Comparison of ENCODE assay signal across 32 mouse cellular contexts in genomic region chr19:43724821-43725220, GRCm38 (mm10). TPM values are rescaled to one million over a fixed set of nuclear protein-coding genes. Genes with fewer than 3 reads are reported as not detected.
DNase-seq lines count a peak whose midpoint lies in the region; ATAC-seq and TF ChIP-seq lines count a peak whose summit lies in the region.
"Had no signal": no experiment of that assay in that cellular context is flagged by ENCODE, and none has a peak within 500 bp of the region (broad histone marks: within the 10 kb centered on the region; RNA-seq: fewer than 3 reads in every experiment).

No protein-coding gene starts in this region.

- WGBS in hindbrain, embryonic 13.5 days = 87% methylated on average over 7 of the region's 7 CpGs
- 89% methylated on average over 7 of the region's 7 CpGs for WGBS in hindbrain, embryonic 10.5 days

- H3K27ac ChIP-seq in hindbrain, embryonic 13.5 days = no peak overlapping the region
- H3K27ac ChIP-seq in hindbrain, embryonic 10.5 days = no peak overlapping the region
- no peak overlapping the region for H3K27ac ChIP-seq in ES-E14 (ENCODE audit: insufficient read depth, low read depth, low read length, poor library complexity, severe bottlenecking)
- H3K27ac ChIP-seq: embryonic facial prominence, embryonic 13.5 days; forebrain, embryonic 12.5 days; forebrain, embryonic 15.5 days; heart, adult 2 months; heart, embryonic 10.5 days; heart, embryonic 13.5 days; hindbrain, embryonic 14.5 days; hindbrain, postnatal 0 days had no signal

- DNase-seq in hindbrain, embryonic 10.5 days (ENCODE audit: low spot score) = no peak
- no peak for DNase-seq in ES-E14 (ENCODE audit: low read depth, low spot score)
- no peak for DNase-seq in embryo, embryonic 9.5 days (ENCODE audit: extremely low spot score)
- DNase-seq in left cerebral cortex, adult 18-20 months (ENCODE audit: low spot score in 2 of 2) = no peak
- DNase-seq: adrenal gland, adult 8-10 months; adrenal gland, postnatal 25 days; cerebellum, adult 11-12 months; cerebellum, adult 8-10 months; cerebellum, postnatal 10 days; cerebellum, postnatal 36 days; embryo, embryonic 11 days; gastrocnemius, postnatal 25 days; heart, adult 2 months had no signal

- H3K9me3 ChIP-seq in hindbrain, embryonic 13.5 days = no peaks in the 10 kb centered on the region
- H3K9me3 ChIP-seq in hindbrain, embryonic 10.5 days = no peaks in the 10 kb centered on the region
- H3K9me3 ChIP-seq in E14TG2a.4 (ENCODE audit: low read length) (no peaks in the 10 kb centered on the region), ES-E14 (ENCODE audit: control insufficient read depth, insufficient read depth, low read depth, low read length) (no peaks in the 10 kb centered on the region)
- H3K9me3 ChIP-seq: embryonic facial prominence, embryonic 13.5 days; forebrain, embryonic 12.5 days; forebrain, embryonic 15.5 days; G1E; heart, embryonic 10.5 days; heart, embryonic 13.5 days had no signal

- no peaks in the 10 kb centered on the region for H3K27me3 ChIP-seq in hindbrain, embryonic 13.5 days
- H3K27me3 ChIP-seq in hindbrain, embryonic 10.5 days (ENCODE audit: insufficient read depth, poor library complexity, severe bottlenecking) = no peaks in the 10 kb centered on the region
- no peaks in the 10 kb centered on the region for H3K27me3 ChIP-seq in E14TG2a.4 (ENCODE audit: insufficient read depth, low read length)
- H3K27me3 ChIP-seq: embryonic facial prominence, embryonic 13.5 days; forebrain, embryonic 12.5 days; forebrain, embryonic 15.5 days; Patski had no signal

- TF ChIP-seq CTCF in E14TG2a.4 (conservative IDR thresholded peaks at IDR 0.05; ENCODE audit: low read length) = no peak

- H3K9ac ChIP-seq in hindbrain, embryonic 13.5 days = peak overlapping the region; percentile 13; the same call in 1 of the 2 replicates
- H3K9ac ChIP-seq in ES-E14 (ENCODE audit: insufficient read depth, low read depth, low read length, poor library complexity, severe bottlenecking) = peak overlapping the region; percentile 6; the same call in 1 of the 2 replicates
- H3K9ac ChIP-seq: embryonic facial prominence, embryonic 13.5 days; forebrain, embryonic 12.5 days; forebrain, embryonic 15.5 days; heart, embryonic 13.5 days; hindbrain, embryonic 14.5 days had no signal

- no peak for ATAC-seq in hindbrain, embryonic 13.5 days (ENCODE audit: low FRiP score)
- ATAC-seq: activated CD4-positive, CD25-positive, alpha-beta regulatory T cell, adult 4 months; CD4-positive, CD25-positive, alpha-beta regulatory T cell, adult 4 months; forebrain, embryonic 15.5 days; hindbrain, postnatal 0 days; inflammation-experienced regulatory T-cells, adult 6 months; intestine, embryonic 16.5 days; Patski had no signal

- H3K4me2 ChIP-seq in hindbrain, embryonic 13.5 days = no peak overlapping the region
- H3K4me2 ChIP-seq: embryonic facial prominence, embryonic 13.5 days; forebrain, embryonic 12.5 days; forebrain, embryonic 15.5 days; heart, embryonic 13.5 days; hindbrain, embryonic 14.5 days had no signal

- H3K4me3 ChIP-seq in hindbrain, embryonic 13.5 days = no peak overlapping the region
- no peak overlapping the region for H3K4me3 ChIP-seq in hindbrain, embryonic 10.5 days
- H3K4me3 ChIP-seq in E14TG2a.4 (replicated peaks; ENCODE audit: low read length) (peak overlapping the region; percentile 35; the same call in 1 of the 2 replicates), ES-E14 (ENCODE audit: insufficient read depth in 1 of 2, low read depth in 1 of 2, low read length in 2 of 2, poor library complexity in 1 of 2, severe bottlenecking in 1 of 2) (no peak overlapping the region)
- H3K4me3 ChIP-seq: embryonic facial prominence, embryonic 13.5 days; erythroblast, embryonic 14.5 days; forebrain, embryonic 12.5 days; forebrain, embryonic 15.5 days; heart, adult 2 months; heart, embryonic 10.5 days; heart, embryonic 13.5 days had no signal

- H3K4me1 ChIP-seq in hindbrain, embryonic 13.5 days (replicated peaks) = peaks cover 6% of the 10 kb centered on the region; the same call in 1 of the 2 replicates
- H3K4me1 ChIP-seq in hindbrain, embryonic 10.5 days (replicated peaks) = peaks cover 21% of the 10 kb centered on the region
- H3K4me1 ChIP-seq in E14TG2a.4 (replicated peaks; ENCODE audit: low read depth, low read length) = peaks cover 46% of the 10 kb centered on the region
- no peaks in the 10 kb centered on the region for H3K4me1 ChIP-seq in ES-E14 (ENCODE audit: control insufficient read depth in 2 of 2, insufficient read depth in 2 of 2, low read length in 2 of 2, poor library complexity in 1 of 2)
- H3K4me1 ChIP-seq: forebrain, embryonic 15.5 days had no signal

- peaks cover 88% of the 10 kb centered on the region for H3K36me3 ChIP-seq in hindbrain, embryonic 13.5 days
- H3K36me3 ChIP-seq in hindbrain, embryonic 10.5 days = peaks cover 80% of the 10 kb centered on the region
- H3K36me3 ChIP-seq in E14TG2a.4 (ENCODE audit: insufficient read depth, low read length) (peaks cover 23% of the 10 kb centered on the region), ES-E14 (ENCODE audit: control insufficient read depth, insufficient read depth, low read length, poor library complexity, severe bottlenecking) (no peaks in the 10 kb centered on the region)

- in situ Hi-C loops in ES-E14 (cut with MboI; ENCODE audit: low sequenced_read_pairs in 2 of 2, unreplicated experiment in 2 of 2) = no loop called here

TF ChIP-seq in ES-E14, 5 proteins besides CTCF, POLR2A, EP300 and RAD21:
- TF ChIP-seq ZNF384 (IDR thresholded peaks at IDR 0.05; ENCODE audit: low read depth, low read length) = no peak
- no peak for TF ChIP-seq ZC3H11A (IDR thresholded peaks at IDR 0.05; ENCODE audit: borderline replicate concordance, low read depth, low read length)
- TF ChIP-seq MAFK (IDR thresholded peaks at IDR 0.05; ENCODE audit: insufficient read depth, low read depth, low read length) = no peak
- no peak for TF ChIP-seq CHD2 (IDR thresholded peaks at IDR 0.05; ENCODE audit: low read depth, low read length)
- no peak for TF ChIP-seq HCFC1 (IDR thresholded peaks at IDR 0.05; ENCODE audit: borderline replicate concordance, insufficient read depth, low read length)

RNA-seq across cellular contexts. Expression of gene Cutc, which starts 28.0 kb away (rescaled TPM):
- polyA plus RNA-seq in hindbrain, embryonic 13.5 days (2015; fragmentation: Nextera tagmentation; extraction: Ambion mirVana) = 8.0 and 10.0 TPM in 2 replicates
- polyA plus RNA-seq in hindbrain, embryonic 10.5 days (2016; fragmentation: Nextera tagmentation; extraction: Ambion mirVana) = 12.8 and 13.9 TPM in 2 replicates
- 2.9 and 3.8 TPM in 2 replicates for total RNA-seq in ES-E14 (2012; rRNA removed)
- total RNA-seq in left cerebral cortex, adult 18-20 months (2021) = 1 to 10 TPM; 5.1 to 6.7 TPM

RNA-seq across cellular contexts. Expression of gene Cox15, which starts 28.0 kb away (rescaled TPM):
- polyA plus RNA-seq in hindbrain, embryonic 13.5 days (2015; fragmentation: Nextera tagmentation; extraction: Ambion mirVana) = 12.0 and 13.1 TPM in 2 replicates
- polyA plus RNA-seq in hindbrain, embryonic 10.5 days (2016; fragmentation: Nextera tagmentation; extraction: Ambion mirVana) = 14.1 and 15.3 TPM in 2 replicates
- 16.9 and 19.8 TPM in 2 replicates for total RNA-seq in ES-E14 (2012; rRNA removed)
- total RNA-seq in left cerebral cortex, adult 18-20 months (2021) = 10 to 100 TPM; 14.9 to 17.8 TPM

RNA-seq across cellular contexts. Expression of gene Entpd7, which starts 35.3 kb away (rescaled TPM):
- 10.1 and 10.6 TPM in 2 replicates for polyA plus RNA-seq in hindbrain, embryonic 13.5 days (2015; fragmentation: Nextera tagmentation; extraction: Ambion mirVana)
- polyA plus RNA-seq in hindbrain, embryonic 10.5 days (2016; fragmentation: Nextera tagmentation; extraction: Ambion mirVana) = 9.0 and 9.3 TPM in 2 replicates
- 10.3 and 11.4 TPM in 2 replicates for total RNA-seq in ES-E14 (2012; rRNA removed)
- total RNA-seq in left cerebral cortex, adult 18-20 months (2021) = 10 to 100 TPM; 17.9 to 18.2 TPM

RNA-seq across cellular contexts. Expression of gene Slc25a28, which starts 50.1 kb away (rescaled TPM):
- 14.0 and 15.1 TPM in 2 replicates for polyA plus RNA-seq in hindbrain, embryonic 13.5 days (2015; fragmentation: Nextera tagmentation; extraction: Ambion mirVana)
- 9.2 and 12.3 TPM in 2 replicates for polyA plus RNA-seq in hindbrain, embryonic 10.5 days (2016; fragmentation: Nextera tagmentation; extraction: Ambion mirVana)
- total RNA-seq in ES-E14 (2012; rRNA removed) = 54.8 and 68.4 TPM in 2 replicates
- 10 to 100 TPM; 46.6 to 52.1 TPM for total RNA-seq in left cerebral cortex, adult 18-20 months (2021)

RNA-seq across cellular contexts. Expression of gene Abcc2, which starts 57.2 kb away (rescaled TPM):
- 0.06 and 0.19 TPM in 2 replicates for polyA plus RNA-seq in hindbrain, embryonic 13.5 days (2015; fragmentation: Nextera tagmentation; extraction: Ambion mirVana)
- polyA plus RNA-seq in hindbrain, embryonic 10.5 days (2016; fragmentation: Nextera tagmentation; extraction: Ambion mirVana) = 0.02 TPM in 1 of 2 replicates, not detected in the other
- 1.6 and 3.8 TPM in 2 replicates for total RNA-seq in ES-E14 (2012; rRNA removed)
- total RNA-seq in left cerebral cortex, adult 18-20 months (2021) = under 1 TPM; 0.05 TPM
- total RNA-seq: gastrocnemius, postnatal 25 days; heart, adult 2 months; heart, postnatal 25 days; hematopoietic stem cell, adult 5-6 weeks had no signal
- polyA plus RNA-seq: activated CD4-positive, CD25-positive, alpha-beta regulatory T cell, adult 4 months; C2C12; CD4-positive, CD25-positive, alpha-beta regulatory T cell, adult 4 months; forebrain, embryonic 12.5 days; forebrain, embryonic 15.5 days; heart, embryonic 13.5 days; inflammation-experienced regulatory T-cells, adult 6 months; Patski had no signal
